Mouse (Mus musculus) testis, adult 2 months (tissue): ENCODE measurements around the gene Rab32.

Source experiments
- CTCF ChIP-seq: fragments of 200-500 bp; IDR thresholded peaks from 2 replicates; pipeline ENCODE4 v1.5.1; 2012; ENCODE audit warnings: low read depth, mild to moderate bottlenecking, inconsistent platforms, low read length, moderate library complexity; ENCODE audit not compliant: control insufficient read depth, insufficient read depth, insufficient replicate concordance
- POLR2A ChIP-seq: fragments of 200-500 bp; IDR thresholded peaks from 2 replicates; pipeline ENCODE4 v1.6.1; 2012; ENCODE audit warnings: low read depth, mild to moderate bottlenecking, inconsistent platforms, low read length, moderate library complexity; ENCODE audit not compliant: control insufficient read depth

- TF ChIP-seq POLR2A, result no peak
- TF ChIP-seq CTCF, result no peak
Measured at GRCm38 (mm10) chr10:10546623-10547022, 11.4 kb downstream of the Rab32 start.
